Mouse (Mus musculus): ENCODE measurements around the gene Sema4c.

The Sema4c gene

GRCm38 (mm10) chr1:36579974-36580383 lies 21.8 kb upstream of the Sema4c start:
- DNase-seq (ENCODE audit: low spot score), result no peak

DNA sequence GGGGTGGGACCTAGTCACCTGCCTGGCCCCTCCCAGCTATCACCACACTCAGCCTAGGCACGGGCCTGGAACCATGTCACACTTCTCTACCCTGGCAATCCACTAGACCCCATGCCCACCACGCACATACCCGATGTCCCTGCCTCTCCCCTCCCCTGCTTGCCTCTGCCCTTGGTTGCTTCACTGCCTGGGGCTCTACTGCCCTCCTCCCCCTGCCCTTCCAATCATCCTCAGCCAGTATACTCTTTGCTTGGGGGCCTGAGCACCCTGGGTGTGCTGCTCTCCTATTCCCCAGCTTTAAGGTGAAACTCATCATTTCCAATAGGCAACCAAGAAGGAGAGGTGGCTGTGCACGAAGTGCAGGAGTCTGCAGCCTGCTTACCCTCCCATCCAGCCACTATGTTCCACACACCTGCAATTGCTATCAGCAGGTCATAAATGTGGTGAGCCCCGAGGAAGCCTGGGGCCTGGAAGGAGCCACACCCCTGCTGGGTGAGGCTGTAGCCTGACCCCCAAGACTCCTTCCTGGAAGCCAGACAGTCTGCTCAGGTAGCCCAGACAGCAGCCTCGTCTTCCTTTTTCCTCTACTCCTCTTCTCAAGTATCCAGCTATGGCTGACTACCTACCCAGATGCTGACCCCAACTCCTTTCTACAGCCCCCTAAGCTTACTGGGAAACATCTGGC lies 19.0 kb upstream of the Sema4c start:
- DNase-seq (ENCODE audit: low spot score), result no peak

DNA sequence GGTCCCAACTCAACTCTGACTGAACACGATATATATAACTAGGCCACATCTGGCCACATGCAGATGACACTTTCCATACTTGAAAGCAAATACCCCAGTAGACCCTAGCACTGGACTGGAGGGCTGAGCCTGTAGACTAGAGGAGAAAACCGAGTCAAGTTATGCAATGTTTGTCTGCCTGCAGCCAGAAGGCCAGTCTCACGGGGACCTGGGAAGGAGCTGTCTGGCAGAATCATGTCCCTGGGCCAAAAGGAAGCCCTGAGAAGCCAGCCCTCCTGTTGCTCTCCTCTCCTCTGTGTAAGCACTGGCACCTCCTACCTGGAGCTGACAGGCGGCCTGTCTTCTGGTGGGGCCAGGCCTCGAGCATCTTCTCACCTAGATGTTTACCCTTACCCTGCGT lies 17.2 kb upstream of the Sema4c start:
- no peak for DNase-seq (ENCODE audit: low spot score)

DNA sequence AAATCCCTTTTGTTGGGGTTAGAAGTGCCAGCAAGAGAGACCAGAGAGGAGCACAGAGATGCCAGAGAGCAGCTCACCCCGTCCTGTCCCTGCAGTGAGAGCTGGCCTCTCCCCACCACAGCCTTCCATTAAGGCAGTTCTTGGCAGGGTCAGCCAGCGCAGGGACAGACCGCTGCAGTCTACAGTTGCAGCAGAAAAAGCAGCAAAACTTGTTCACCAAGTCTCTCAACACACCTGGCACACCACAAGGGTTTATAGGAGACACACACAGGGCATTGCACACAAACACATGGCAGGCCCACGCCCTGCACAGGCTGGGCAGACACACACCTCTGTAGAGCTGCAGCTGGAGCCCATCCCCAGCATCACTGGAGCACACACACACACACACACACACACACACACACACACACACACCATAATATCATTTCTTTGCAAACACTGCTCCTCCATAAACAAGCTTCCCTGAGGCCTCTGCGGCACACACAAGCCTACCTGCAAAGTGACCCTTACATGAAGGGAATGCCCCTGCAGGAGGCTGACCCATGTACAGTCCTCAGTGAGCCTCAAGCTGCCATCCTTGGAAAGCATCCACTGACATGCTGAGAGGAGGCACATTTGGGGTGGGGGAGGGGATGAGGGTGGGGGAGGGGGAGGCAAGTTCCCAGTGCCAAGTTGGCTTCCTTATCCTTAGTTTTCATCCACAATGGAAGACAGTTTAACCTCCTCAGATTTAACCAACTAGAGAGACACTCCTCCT lies 16.2 kb upstream of the Sema4c start:
- DNase-seq (ENCODE audit: low spot score), result no peak

DNA sequence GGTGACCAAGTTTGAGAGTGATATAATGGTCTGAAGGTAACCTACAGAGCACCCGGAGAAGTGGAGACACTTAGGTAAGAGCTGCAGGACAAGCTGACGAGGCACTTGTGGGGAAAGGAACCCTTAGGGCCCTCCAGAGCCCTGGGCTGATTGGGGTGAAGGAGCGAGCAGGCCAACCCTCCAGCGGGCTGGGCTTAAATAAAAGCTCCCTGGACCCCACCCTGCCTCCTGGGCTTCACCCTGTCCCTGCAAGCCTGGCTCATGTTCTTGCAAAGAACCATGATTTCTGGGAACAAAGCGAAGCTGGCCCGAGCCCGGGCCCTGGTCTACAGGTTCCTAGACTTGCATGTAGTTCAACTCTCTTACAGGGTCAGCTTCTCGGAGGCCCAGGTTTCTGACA lies 15.4 kb upstream of the Sema4c start:
- no peak for DNase-seq (ENCODE audit: low spot score)

GRCm38 (mm10) chr1:36572709-36573108 lies 14.6 kb upstream of the Sema4c start:
- no peak for DNase-seq (ENCODE audit: low spot score)

DNA sequence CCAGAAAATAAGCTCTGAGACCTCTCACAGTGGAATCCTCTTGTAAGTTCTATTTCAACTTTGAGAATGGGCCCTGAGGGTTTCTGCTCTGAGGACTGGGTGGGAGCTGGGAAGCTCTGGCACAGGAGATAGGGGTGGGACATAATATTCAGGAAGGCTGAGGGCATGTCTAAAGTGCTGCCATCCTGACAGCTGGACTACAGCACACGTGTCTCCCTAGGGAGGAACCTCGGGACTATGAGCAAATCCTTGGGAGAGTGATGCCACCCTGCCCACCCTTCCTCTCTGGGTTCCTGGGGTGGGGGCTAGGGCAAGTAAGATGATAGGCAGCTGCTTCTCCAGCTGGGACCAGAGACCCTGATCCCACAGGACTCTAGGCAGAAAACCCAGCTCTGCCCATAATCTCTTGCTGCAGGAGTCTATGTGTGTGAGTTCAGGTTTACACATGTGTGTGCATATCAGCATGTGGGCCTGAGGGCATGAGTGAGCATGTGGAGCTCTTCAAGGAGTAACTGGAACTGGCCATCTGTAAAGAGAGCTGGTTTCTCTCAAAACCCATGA lies 14.1 kb upstream of the Sema4c start:
- no peak for DNase-seq (ENCODE audit: low spot score)

- no peak for DNase-seq (ENCODE audit: low spot score)
Measured at GRCm38 (mm10) chr1:36571627-36572026, 13.5 kb upstream of the Sema4c start.

DNA sequence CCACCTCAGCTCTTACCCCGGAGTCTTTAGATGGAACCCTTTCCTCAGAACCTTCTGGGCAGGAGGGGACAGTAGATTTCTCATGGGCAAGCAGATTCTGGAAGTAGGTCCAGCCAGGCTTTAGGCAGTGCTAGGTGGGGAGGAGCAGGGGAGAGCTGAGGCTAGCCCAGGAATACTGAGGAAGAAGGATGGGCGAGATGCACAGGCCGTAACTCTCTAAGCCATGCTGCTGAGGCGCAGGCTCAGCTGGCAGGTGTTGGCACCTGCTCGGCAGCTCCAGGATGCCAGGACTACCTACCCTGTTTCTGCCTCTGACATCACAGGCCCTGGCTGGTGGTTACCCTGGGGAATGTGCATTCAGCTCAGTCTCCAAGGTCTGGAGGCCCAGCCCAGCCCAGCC lies 12.2 kb upstream of the Sema4c start:
- no peak for DNase-seq (ENCODE audit: low spot score)

GRCm38 (mm10) chr1:36569694-36570276 lies 11.6 kb upstream of the Sema4c start:
- no peak for DNase-seq (ENCODE audit: low spot score)

DNA sequence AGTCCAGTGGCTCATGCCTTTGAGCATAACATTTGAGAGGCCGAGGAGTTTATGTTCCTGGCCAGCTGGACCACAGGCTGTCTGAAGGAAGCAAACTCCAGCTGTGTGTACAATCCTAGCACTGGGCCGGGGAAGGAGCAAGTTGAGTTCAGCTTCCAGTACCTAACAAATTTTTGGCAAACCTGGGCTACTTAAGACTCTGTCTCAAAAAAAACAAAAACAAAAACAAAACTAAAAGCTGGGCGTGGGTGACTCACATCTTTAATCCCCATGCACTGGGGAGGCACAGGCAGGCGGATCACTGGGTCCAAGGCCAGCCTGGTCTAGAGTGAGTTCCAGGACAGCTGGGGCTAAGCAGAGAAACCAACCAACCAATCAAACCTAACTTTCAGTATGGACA lies 10.6 kb upstream of the Sema4c start:
- DNase-seq (ENCODE audit: low spot score), result no peak

GRCm38 (mm10) chr1:36567818-36568603 lies 9.9 kb upstream of the Sema4c start:
- no peak for DNase-seq (ENCODE audit: low spot score)

GRCm38 (mm10) chr1:36566425-36566824 lies 8.3 kb upstream of the Sema4c start:
- DNase-seq (ENCODE audit: low spot score), result no peak

DNA sequence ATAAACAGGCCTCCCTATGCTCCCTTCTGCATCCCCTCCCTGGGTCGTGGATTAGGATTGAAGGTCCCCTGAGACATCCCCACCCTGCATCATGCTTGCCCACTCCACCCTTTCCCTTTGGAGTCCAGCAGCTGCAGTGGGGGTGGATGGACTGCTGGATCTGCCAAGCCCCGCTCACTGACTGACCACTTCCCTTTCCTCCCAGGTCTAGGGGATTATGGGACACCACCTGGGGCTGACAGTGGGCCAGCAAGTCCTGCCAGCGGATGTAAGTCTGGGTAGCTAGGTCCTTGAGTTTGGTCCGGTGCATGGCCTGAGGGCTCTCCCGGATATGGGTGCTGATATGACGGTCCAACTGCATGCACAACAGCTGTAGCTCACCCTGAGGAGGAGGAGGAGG lies 6.0 kb upstream of the Sema4c start:
- DNase-seq (ENCODE audit: low spot score), result no peak

- DNase-seq (ENCODE audit: low spot score), result no peak
Measured at GRCm38 (mm10) chr1:36563632-36564031, 5.5 kb upstream of the Sema4c start.

- DNase-seq (ENCODE audit: low spot score), result no peak
Measured at GRCm38 (mm10) chr1:36563197-36563596, 5.0 kb upstream of the Sema4c start.

GRCm38 (mm10) chr1:36562388-36562787 lies 4.2 kb upstream of the Sema4c start:
- DNase-seq (ENCODE audit: low spot score), result no peak

- DNase-seq (ENCODE audit: low spot score), result no peak
Measured at GRCm38 (mm10) chr1:36560903-36561302, 2.8 kb upstream of the Sema4c start.

DNA sequence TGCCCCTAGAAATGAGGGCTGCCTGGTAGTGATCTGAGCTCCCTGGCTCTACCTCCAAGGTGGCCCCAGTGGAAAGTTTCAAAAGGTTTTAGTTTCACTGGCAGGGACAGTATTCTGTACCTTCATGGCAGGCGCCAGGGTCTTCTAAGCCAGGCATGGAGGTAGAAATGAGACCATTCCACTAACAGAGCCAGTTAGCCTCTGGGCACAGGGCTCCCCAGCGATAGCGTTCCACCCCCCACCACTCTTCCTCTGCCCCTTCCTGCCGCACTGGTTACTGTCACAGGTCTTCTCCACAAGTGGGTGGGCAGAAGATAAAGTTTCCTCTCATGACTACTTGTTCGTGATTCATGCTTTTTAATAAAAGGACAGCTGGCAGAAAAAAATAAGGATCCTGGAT lies 1.7 kb upstream of the Sema4c start:
- no peak for DNase-seq (ENCODE audit: low spot score)

GRCm38 (mm10) chr1:36559256-36559655 lies 1.1 kb upstream of the Sema4c start:
- DNase-seq (ENCODE audit: low spot score), result no peak

DNA sequence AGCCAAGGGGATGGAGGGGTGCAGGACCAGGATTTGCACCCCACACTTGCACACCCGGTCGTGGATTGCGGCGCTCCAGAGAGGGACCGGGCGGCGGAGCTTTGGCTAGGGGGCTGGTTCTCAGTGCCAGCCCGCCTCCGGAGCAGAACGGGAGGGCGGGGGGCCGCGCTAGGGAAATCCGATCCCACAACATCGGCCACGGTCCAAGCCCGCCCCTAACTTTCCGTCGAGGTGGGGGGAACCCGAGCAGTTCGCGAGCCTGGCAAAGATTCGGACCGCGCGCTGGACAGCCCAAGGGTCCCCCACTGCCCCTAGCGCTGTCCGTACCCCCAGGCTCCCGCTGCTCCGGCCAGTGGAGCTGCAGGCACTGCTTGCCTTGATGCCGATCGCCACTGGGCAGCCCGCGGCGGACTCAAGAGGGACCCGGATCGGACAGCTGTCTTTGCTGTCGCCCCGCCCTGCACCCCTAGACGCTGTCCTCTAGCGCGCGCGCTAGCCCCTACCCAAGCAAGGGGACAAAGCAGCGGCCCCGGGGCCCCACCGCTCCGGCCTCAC lies 615 bp downstream of the Sema4c start:
- DNase-seq (ENCODE audit: low spot score), result peak; percentile 83

Measured in yolk sac, embryonic 10.5 days (tissue).